Mouse (Mus musculus): ENCODE results near the gene Celf2.

GRCm38 (mm10) chr2:7484974-7485373 lies 24.4 kb downstream of the Celf2 start:
- no peak for TF ChIP-seq POLR2A (IDR thresholded peaks at IDR 0.05; ENCODE audit: low read depth, low read length)
- no peak for TF ChIP-seq CTCF (IDR thresholded peaks at IDR 0.05; ENCODE audit: extremely low read depth, insufficient read length, insufficient replicate concordance, low read depth, low read length)
